Mouse (Mus musculus) WW6 (cell line): ENCODE results near the gene Micall1.

Experiments
- DNase-seq: peaks from one replicate; pipeline ENCODE4 v3.0.0-alpha.2; 2013; ENCODE audit warnings: low read depth, low spot score

The Micall1 gene

GRCm38 (mm10) chr15:79130782-79131181 is 22.1 kb downstream of the Micall1 start:
- DNase-seq, result no peak

- DNase-seq, result no peak
Observed at GRCm38 (mm10) chr15:79131442-79131841, 22.7 kb downstream of the Micall1 start.

- DNase-seq, result no peak
Observed at GRCm38 (mm10) chr15:79133191-79133661, 24.5 kb downstream of the Micall1 start.

- no peak for DNase-seq
Observed at GRCm38 (mm10) chr15:79134496-79135270, 26.0 kb downstream of the Micall1 start.

- no peak for DNase-seq
Observed at GRCm38 (mm10) chr15:79135332-79135731, 26.6 kb downstream of the Micall1 start.

- DNase-seq, result no peak
Observed at GRCm38 (mm10) chr15:79135783-79136575, 27.3 kb downstream of the Micall1 start.

GRCm38 (mm10) chr15:79139640-79140039 is 30.9 kb downstream of the Micall1 start:
- DNase-seq, result no peak

- DNase-seq, result peak; percentile 93
Observed at GRCm38 (mm10) chr15:79140866-79141565, 32.3 kb downstream of the Micall1 start, which contains the start of the genes Polr2f and 1700088E04Rik. Polr2f (plus strand) TSS chr15:79141009. 1700088E04Rik (minus strand) TSS chr15:79141253.

- DNase-seq, result no peak
Observed at GRCm38 (mm10) chr15:79141566-79141917, 32.8 kb downstream of the Micall1 start.

GRCm38 (mm10) chr15:79143316-79143715 is 34.6 kb downstream of the Micall1 start:
- no peak for DNase-seq

- DNase-seq, result no peak
Observed at GRCm38 (mm10) chr15:79144021-79144420, 35.3 kb downstream of the Micall1 start.

- no peak for DNase-seq
Observed at GRCm38 (mm10) chr15:79145522-79145921, 36.8 kb downstream of the Micall1 start.

GRCm38 (mm10) chr15:79148533-79148932 is 39.8 kb downstream of the Micall1 start:
- DNase-seq, result no peak

GRCm38 (mm10) chr15:79151881-79152280 is 43.2 kb downstream of the Micall1 start:
- DNase-seq, result no peak

GRCm38 (mm10) chr15:79152709-79153108 is 44.0 kb downstream of the Micall1 start:
- no peak for DNase-seq

- no peak for DNase-seq
Observed at GRCm38 (mm10) chr15:79155572-79155971, 46.9 kb downstream of the Micall1 start.

- no peak for DNase-seq
Observed at GRCm38 (mm10) chr15:79162301-79162700, 53.6 kb downstream of the Micall1 start.

- no peak for DNase-seq
Observed at GRCm38 (mm10) chr15:79162822-79163221, 54.1 kb downstream of the Micall1 start.

- no peak for DNase-seq
Observed at GRCm38 (mm10) chr15:79164251-79164650, 55.6 kb downstream of the Micall1 start.

GRCm38 (mm10) chr15:79165140-79165539 is 56.4 kb downstream of the Micall1 start, which contains the start of gene Sox10:
Sox10 (minus strand) TSS chr15:79165240.
- DNase-seq, result no peak

GRCm38 (mm10) chr15:79166712-79167111 is 58.0 kb downstream of the Micall1 start:
- DNase-seq, result no peak

- DNase-seq, result no peak
Observed at GRCm38 (mm10) chr15:79176905-79177304, 68.2 kb downstream of the Micall1 start.
